Mouse (Mus musculus) midbrain, embryonic 12.5 days (tissue): ENCODE data around the gene Actl7b. TPM values are rescaled to one million over a fixed set of nuclear protein-coding genes. Genes with fewer than 3 reads are reported as not detected.

Experiments
- ATAC-seq: fragments of 200-750 bp; cut with Nextera tagmentation; 2 replicates; pipeline ENCODE4 v1.8.0; 2017; ENCODE audit warnings: low read depth, moderate TSS enrichment, moderate library complexity; ENCODE audit not compliant: low FRiP score
- H3K27ac ChIP-seq: fragments of 300-500 bp; sonication (generic); replicated peaks from 2 replicates; pipeline ENCODE4 v1.5.1; 2016; ENCODE audit warnings: mild to moderate bottlenecking
- H3K27me3 ChIP-seq: fragments of 300-500 bp; sonication (generic); 2 replicates; pipeline ENCODE4 v1.6.1; 2016; ENCODE audit warnings: mild to moderate bottlenecking
- H3K36me3 ChIP-seq: fragments of 300-500 bp; sonication (generic); 2 replicates; pipeline ENCODE4 v1.6.1; 2016
- H3K4me1 ChIP-seq: fragments of 300-500 bp; sonication (generic); 2 replicates; pipeline ENCODE4 v1.6.1; 2016
- H3K4me2 ChIP-seq: fragments of 300-500 bp; sonication (generic); replicated peaks from 2 replicates; pipeline ENCODE4 v1.6.1; 2016; ENCODE audit warnings: mild to moderate bottlenecking, moderate library complexity
- H3K4me3 ChIP-seq: fragments of 300-500 bp; sonication (generic); 2 replicates; pipeline ENCODE4 v1.5.1; 2016; ENCODE audit warnings: mild to moderate bottlenecking
- H3K9ac ChIP-seq: fragments of 300-500 bp; sonication (generic); replicated peaks from 2 replicates; pipeline ENCODE4 v1.6.1; 2016; ENCODE audit warnings: mild to moderate bottlenecking, moderate library complexity
- H3K9me3 ChIP-seq: fragments of 300-500 bp; sonication (generic); 2 replicates; pipeline ENCODE4 v1.6.1; 2016; ENCODE audit warnings: mild to moderate bottlenecking
- WGBS: fragments of 180-500 bp; shearing (Covaris S2); methylation state at CpG from one replicate; pipeline ENCODE4 v1.1.7; 2016; 5-methylcytosine and 5-hydroxymethylcytosine counted together
- polyA plus RNA-seq: library from polyadenylated mRNA; unstranded; fragments of >200 nt; fragmentation: Nextera tagmentation; extraction: Ambion mirVana; gene quantifications from 2 replicates; pipeline ENCODE4 v1.2.1, GENCODE M21; 2016

Gene Actl7b
- not detected in 2 replicates for polyA plus RNA-seq

DNA sequence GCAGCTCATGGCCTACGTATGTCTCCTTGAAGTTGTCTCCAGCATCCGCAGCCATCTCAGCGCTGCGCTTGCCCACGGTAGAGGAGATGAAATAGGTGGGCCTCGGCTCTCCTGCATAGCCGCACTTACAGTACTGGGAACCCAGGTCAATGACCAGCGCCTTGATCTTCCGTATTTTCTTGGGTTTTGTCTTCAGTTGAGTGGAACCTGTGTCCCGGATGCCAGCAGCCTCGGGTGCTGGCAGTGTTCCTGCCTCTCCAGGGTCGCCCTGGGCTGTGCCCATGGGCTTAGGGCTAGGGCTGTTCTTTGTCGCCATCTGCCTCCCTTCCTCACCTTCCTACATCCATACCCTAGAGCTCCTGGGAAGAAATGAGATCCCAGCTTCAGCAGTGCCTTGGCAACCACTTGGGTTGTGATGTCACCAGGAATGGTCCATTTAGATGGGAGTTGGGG lies at the start of gene Actl7b:
TSS of gene Actl7b (minus strand) at position 403 of the 453 bp plus-strand sequence.
- 95% methylated on average over 13 of the region's 13 CpGs for WGBS
- Histone ChIP-seq H3K27ac (no peak within 1 kb of the TSS), H3K9ac (no peak within 1 kb of the TSS), H3K36me3 (peaks cover 27% of the 10 kb centered on the region), H3K4me3 (no peak within 1 kb of the TSS), H3K4me2 (no peak within 1 kb of the TSS), H3K9me3 (no peaks in the 10 kb centered on the region), H3K4me1 (no peaks in the 10 kb centered on the region), H3K27me3 (no peaks in the 10 kb centered on the region)
- ATAC-seq = no peak

DNA sequence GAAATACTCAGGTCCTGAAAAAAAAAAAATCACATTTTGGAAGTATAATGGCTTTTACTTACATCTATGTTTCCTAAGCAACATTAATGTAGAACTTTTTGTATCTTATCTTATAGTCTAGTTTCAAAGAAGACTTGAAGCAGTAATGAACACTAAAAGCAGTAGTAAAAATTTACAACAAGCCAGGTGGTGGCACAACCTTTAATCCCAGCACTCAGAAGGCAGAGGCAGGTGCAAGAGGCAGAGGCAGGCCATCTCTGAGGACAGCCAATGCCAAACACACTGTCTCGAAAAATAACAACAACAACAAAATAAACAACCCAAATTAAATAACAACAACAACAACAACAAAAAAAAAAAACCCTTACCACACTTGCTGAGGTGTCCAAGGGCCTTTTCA lies 29.8 kb upstream of the Actl7b start:
- 77% methylated on average over 1 of the region's 1 CpGs for whole genome bisulfite sequencing
- H3K36me3 ChIP-seq = peaks cover 89% of the 10 kb centered on the region

DNA sequence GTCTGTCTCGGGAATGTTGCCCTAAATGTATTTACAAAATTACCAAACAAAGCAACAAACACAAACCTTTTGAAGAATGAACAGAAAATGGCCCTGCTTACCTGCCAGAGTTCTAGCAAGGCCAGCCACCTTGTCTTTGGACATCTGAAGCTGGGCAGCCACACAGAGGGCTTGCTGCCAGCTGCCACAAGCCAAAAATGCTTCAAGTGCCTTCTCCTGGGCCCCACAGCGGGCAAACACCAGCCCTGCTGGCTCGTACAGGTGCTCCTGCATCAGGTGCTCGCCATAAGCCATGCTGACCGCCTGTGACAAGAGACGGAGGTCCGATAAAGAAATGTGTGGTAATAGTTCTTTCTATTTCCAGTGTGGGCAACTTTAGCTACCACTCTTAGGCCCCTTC lies 27.7 kb upstream of the Actl7b start:
- H3K4me1 ChIP-seq = no peaks in the 10 kb centered on the region
- 97% methylated on average over 7 of the region's 7 CpGs for WGBS
- no peak overlapping the region for H3K4me2 ChIP-seq
- no peaks in the 10 kb centered on the region for H3K9me3 ChIP-seq
- no peak overlapping the region for H3K4me3 ChIP-seq
- no peak for ATAC-seq
- H3K27me3 ChIP-seq = no peaks in the 10 kb centered on the region
- peaks cover 95% of the 10 kb centered on the region for H3K36me3 ChIP-seq
- no peak overlapping the region for H3K9ac ChIP-seq
- no peak overlapping the region for H3K27ac ChIP-seq

More for the DNA sequence above, 29.8 kb upstream of the Actl7b start:
- Histone ChIP-seq H3K4me3 (no peak overlapping the region), H3K4me1 (no peaks in the 10 kb centered on the region), H3K27ac (no peak overlapping the region), H3K9ac (no peak overlapping the region), H3K4me2 (no peak overlapping the region), H3K9me3 (no peaks in the 10 kb centered on the region), H3K27me3 (no peaks in the 10 kb centered on the region)
- ATAC-seq = no peak

DNA sequence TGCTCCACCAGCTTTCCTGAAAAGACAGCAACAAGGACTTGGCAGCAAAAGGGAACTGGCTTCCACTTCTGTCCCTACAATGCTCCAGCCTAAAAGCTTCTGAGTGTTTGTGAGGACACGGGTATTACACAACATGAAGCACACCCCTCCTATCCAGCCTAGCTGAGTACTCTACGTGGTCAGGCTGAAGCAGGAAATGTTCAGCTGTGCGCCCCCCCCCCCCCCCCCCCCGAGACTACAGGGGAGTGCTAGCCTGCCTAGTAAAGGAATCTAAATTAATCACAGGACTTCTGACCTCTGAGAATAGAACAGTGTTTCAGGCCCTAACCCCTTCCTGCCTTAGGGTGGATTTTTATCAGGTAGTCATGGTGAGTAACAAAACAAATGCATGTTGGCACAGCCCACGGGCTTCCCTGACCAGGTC lies 26.6 kb upstream of the Actl7b start:
- H3K9ac ChIP-seq = no peak overlapping the region
- H3K4me1 ChIP-seq = no peaks in the 10 kb centered on the region

DNA sequence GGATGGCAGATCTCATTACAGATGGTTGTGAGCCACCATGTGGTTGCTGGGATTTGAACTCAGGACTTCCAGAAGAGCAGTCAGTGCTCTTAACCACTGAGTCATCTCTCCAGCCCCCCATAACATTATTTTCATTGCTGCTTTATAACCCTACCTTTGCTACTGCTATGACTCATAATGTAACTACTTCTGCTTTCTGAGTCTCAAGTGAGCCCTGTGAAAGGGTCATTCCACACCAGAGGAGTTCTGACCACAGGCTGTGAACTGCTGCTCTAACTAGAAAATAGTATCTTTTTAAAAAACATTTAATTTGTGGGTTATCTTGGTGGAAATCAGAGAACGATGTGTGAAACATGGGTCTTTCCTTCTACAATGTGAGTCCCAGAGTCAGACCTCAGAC lies 16.4 kb upstream of the Actl7b start:
- no peaks in the 10 kb centered on the region for H3K4me1 ChIP-seq
- H3K27ac ChIP-seq = no peak overlapping the region
- peaks cover 94% of the 10 kb centered on the region for H3K36me3 ChIP-seq
- no peak overlapping the region for H3K4me2 ChIP-seq
- WGBS = 100% methylated on average over 1 of the region's 1 CpGs
- H3K27me3 ChIP-seq = no peaks in the 10 kb centered on the region
- no peaks in the 10 kb centered on the region for H3K9me3 ChIP-seq
- H3K4me3 ChIP-seq = no peak overlapping the region
- no peak overlapping the region for H3K9ac ChIP-seq
- no peak for ATAC-seq

More for the DNA sequence above, 26.6 kb upstream of the Actl7b start:
- WGBS = 75% methylated on average over 5 of the region's 5 CpGs
- Histone ChIP-seq H3K9me3 (no peaks in the 10 kb centered on the region), H3K36me3 (peaks cover 91% of the 10 kb centered on the region), H3K4me3 (no peak overlapping the region), H3K27ac (no peak overlapping the region), H3K27me3 (no peaks in the 10 kb centered on the region), H3K4me2 (no peak overlapping the region)
- no peak for ATAC-seq

DNA sequence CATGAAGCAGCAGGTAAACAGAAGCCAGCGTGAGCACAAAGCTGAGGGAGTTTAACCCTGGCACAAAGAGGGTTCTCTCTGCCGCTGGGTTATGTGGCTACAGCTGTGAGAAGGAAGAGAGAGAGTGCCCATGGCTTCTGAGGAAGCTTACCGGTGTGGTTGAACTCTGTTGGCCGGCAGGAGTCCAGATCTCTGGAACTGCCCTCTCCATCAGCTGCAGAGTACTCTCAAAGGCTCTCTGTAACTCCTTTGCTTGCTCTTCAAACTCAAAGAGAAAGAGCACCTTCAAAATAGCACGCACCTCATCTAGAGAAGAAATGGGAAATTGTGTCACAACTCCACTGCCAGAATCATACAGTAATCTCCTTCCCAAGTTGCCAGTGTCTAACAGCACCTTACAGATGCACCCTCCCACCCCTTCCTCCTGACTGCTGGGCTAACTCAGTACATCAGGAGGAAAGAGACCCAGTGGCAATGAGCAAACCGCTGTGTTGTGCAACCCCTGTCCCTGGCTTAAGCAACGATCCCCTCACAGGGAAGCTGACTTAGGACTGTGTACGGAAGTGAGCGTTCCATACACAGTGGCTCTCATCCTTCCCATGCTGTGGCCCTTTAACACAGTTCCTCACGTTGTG lies 15.8 kb upstream of the Actl7b start:
- Histone ChIP-seq H3K27me3 (no peaks in the 10 kb centered on the region), H3K4me1 (no peaks in the 10 kb centered on the region), H3K4me2 (no peak overlapping the region), H3K9me3 (no peaks in the 10 kb centered on the region), H3K9ac (no peak overlapping the region), H3K36me3 (peaks cover 89% of the 10 kb centered on the region), H3K4me3 (no peak overlapping the region), H3K27ac (no peak overlapping the region)
- WGBS = 93% methylated on average over 10 of the region's 10 CpGs
- ATAC-seq = no peak

DNA sequence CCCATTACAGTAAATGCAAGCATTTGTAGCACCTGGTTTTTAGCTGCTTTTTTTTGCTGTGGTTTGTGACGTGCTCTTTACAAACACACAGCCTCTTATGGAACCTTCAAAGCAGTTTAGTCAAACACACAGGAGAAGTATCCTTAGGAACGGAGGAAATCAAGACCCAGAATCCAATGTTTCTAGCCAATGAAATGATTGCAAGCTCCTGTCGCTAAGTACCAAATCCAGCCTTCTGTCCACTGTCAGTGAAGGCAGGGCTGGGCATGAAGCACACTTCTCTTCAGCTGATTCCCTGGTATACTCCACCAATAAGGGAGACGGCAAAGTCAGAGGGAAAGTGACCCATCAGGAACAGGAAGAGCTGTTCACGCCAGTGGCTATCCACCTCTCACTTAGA lies 14.8 kb upstream of the Actl7b start:
- 92% methylated on average over 5 of the region's 5 CpGs for WGBS
- Histone ChIP-seq H3K4me1 (no peaks in the 10 kb centered on the region), H3K9ac (no peak overlapping the region), H3K4me2 (no peak overlapping the region), H3K4me3 (no peak overlapping the region), H3K27ac (no peak overlapping the region), H3K36me3 (peaks cover 89% of the 10 kb centered on the region), H3K27me3 (no peaks in the 10 kb centered on the region), H3K9me3 (no peaks in the 10 kb centered on the region)
- ATAC-seq = no peak

DNA sequence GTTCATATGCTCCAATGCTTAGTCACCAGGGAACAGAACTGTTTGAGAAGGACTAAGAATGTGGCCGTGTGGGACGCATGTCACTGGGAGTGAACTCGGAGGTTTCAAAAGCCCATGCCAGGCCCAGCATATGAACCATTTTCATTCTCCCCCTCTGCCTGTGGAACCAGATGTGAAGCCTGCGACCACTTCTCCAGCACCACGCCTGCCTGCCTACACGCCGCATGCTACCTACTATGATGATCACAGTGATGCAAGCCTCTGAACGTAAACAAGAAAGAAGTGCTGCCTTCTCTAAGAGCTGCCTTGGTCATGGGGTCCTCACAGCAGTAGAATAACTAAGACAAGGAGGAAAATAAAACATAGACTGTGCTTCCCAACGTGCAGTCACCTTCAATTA lies 6.2 kb upstream of the Actl7b start:
- 97% methylated on average over 9 of the region's 9 CpGs for WGBS

DNA sequence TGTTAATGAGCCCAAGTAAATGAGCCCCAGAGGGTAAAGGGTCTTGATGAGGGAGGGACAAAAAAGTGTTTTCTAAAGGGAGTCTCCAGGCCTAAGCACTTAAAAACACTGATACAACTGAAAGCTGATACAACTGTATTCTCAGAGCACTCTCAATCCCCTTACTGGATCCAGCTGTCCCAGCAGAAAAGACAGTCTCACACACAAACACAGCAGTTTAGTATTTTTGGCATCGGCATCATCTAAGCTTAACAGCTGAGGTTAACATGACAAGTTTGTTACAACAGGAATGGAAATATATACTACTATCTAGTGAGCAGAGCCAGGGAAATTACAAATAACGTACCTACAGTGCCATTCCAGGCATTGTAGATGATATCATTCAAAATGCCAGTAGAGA lies 5.1 kb upstream of the Actl7b start:
- H3K27me3 ChIP-seq = no peaks in the 10 kb centered on the region
- no peak overlapping the region for H3K27ac ChIP-seq
- no peak for ATAC-seq
- no peak overlapping the region for H3K9ac ChIP-seq
- H3K4me2 ChIP-seq = no peak overlapping the region
- peaks cover 68% of the 10 kb centered on the region for H3K36me3 ChIP-seq
- no peak overlapping the region for H3K4me3 ChIP-seq
- no peaks in the 10 kb centered on the region for H3K9me3 ChIP-seq
- H3K4me1 ChIP-seq = no peaks in the 10 kb centered on the region
- 96% methylated on average over 2 of the region's 2 CpGs for WGBS

More for the DNA sequence above, 6.2 kb upstream of the Actl7b start:
- no peak overlapping the region for H3K27ac ChIP-seq
- H3K9ac ChIP-seq = no peak overlapping the region
- no peak overlapping the region for H3K4me3 ChIP-seq
- H3K9me3 ChIP-seq = no peaks in the 10 kb centered on the region
- H3K27me3 ChIP-seq = no peaks in the 10 kb centered on the region
- H3K36me3 ChIP-seq = peaks cover 76% of the 10 kb centered on the region
- ATAC-seq = no peak
- no peaks in the 10 kb centered on the region for H3K4me1 ChIP-seq
- no peak overlapping the region for H3K4me2 ChIP-seq

DNA sequence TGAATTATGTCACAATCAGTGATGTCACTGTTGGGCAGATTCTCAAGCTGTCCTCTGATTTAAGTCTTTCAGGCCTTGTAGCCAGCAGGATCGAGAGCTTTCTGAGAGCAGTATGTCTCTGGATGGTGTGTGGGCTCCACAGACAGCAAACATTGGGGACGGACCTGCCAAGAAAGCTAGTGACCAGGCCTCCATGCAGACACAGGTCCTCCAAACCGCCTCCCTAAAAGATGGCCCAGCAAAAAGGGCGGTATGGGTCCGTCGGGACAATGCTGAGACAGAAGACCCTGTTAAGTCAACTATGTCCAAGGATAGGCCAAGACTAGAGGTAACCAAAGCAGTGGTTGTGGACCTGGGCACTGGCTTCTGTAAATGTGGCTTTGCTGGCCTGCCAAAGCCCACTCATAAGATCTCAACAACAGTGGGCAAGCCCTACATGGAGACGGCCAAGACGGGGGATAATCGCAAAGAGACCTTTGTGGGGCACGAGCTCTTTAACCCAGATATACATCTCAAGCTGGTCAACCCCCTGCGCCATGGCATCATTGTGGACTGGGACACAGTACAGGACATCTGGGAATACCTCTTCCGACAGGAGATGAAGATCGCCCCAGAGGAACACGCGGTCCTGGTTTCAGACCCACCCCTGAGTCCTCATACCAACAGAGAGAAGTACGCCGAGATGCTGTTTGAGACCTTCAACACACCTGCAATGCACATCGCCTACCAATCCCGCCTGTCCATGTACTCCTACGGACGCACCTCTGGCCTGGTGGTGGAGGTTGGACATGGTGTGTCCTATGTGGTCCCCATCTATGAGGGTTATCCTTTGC lies 2.3 kb upstream of the Actl7b start, which contains the start of gene Actl7a:
TSS of gene Actl7a (plus strand) at position 51 of the 833 bp plus-strand sequence.
- Histone ChIP-seq H3K9ac (no peak within 1 kb of the TSS), H3K4me2 (no peak within 1 kb of the TSS), H3K27me3 (no peaks in the 10 kb centered on the region), H3K27ac (no peak within 1 kb of the TSS), H3K36me3 (peaks cover 45% of the 10 kb centered on the region), H3K9me3 (no peaks in the 10 kb centered on the region), H3K4me1 (no peaks in the 10 kb centered on the region), H3K4me3 (no peak within 1 kb of the TSS)
- WGBS = 95% methylated on average over 21 of the region's 21 CpGs
- ATAC-seq = no peak

DNA sequence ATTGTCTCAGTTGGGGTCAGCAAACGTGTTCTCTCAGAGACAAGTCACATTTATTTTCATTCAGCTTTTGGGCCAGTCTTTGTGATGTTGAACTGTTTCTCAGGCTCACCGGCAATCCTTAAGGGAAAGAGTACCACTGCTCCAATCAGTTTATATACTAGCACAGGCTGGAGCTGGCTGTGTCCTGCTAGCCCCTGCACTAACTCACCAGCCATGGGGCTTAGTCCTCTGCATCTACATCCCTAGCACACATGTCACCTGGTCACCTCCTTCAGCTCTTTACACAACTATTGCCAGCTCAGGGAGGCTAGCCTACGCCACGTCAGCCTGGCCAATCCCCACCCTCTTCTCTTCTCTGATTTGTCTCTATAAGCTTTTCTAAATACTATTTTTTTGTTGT lies 1.5 kb upstream of the Actl7b start:
- Histone ChIP-seq H3K4me1 (no peaks in the 10 kb centered on the region), H3K36me3 (peaks cover 40% of the 10 kb centered on the region), H3K4me3 (no peak overlapping the region), H3K4me2 (no peak overlapping the region), H3K27me3 (no peaks in the 10 kb centered on the region), H3K9me3 (no peaks in the 10 kb centered on the region), H3K9ac (no peak overlapping the region), H3K27ac (no peak overlapping the region)
- 90% methylated on average over 4 of the region's 4 CpGs for WGBS
- no peak for ATAC-seq

DNA sequence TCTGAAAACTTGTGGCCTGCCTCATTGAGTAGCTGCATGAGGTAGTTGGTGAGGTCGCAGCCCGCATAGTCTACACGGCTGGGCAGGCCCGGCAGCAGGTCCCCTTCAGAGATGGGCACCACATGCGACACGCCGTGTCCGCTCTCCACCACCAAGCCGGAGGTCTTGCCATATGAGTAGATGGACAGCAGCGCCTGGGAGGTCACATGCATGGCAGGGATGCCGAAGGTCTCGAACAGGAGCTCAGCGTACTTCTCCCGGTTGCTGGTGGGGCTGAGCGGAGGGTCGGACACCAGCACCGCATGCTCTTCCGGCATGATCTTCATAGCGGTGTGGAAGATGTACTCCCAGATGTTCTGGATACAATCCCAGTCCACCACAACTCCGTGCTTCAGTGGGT lies 632 bp downstream of the Actl7b start:
- peaks cover 23% of the 10 kb centered on the region for H3K36me3 ChIP-seq
- H3K9me3 ChIP-seq = no peaks in the 10 kb centered on the region
- no peak overlapping the region for H3K4me3 ChIP-seq
- no peak overlapping the region for H3K9ac ChIP-seq
- H3K27me3 ChIP-seq = no peaks in the 10 kb centered on the region
- no peaks in the 10 kb centered on the region for H3K4me1 ChIP-seq
- ATAC-seq = no peak
- 97% methylated on average over 20 of the region's 20 CpGs for WGBS
- no peak overlapping the region for H3K4me2 ChIP-seq
- H3K27ac ChIP-seq = no peak overlapping the region
